Mouse (Mus musculus): ENCODE measurements around the gene Adh5. TPM values are rescaled to one million over a fixed set of nuclear protein-coding genes. Genes with fewer than 3 reads are reported as not detected.

Gene Adh5
- total and polyA plus RNA-seq, 3 experiments: 384 to 487 (median 468) TPM

GRCm38 (mm10) chr3:138498731-138499130, 55.8 kb downstream of the Adh5 start:
- Histone ChIP-seq H3K79me2 (replicated peaks; ENCODE audit: control insufficient read depth, extremely low read depth, insufficient read depth, poor library complexity, severe bottlenecking) (no peaks in the 10 kb centered on the region), H3K36me3 (replicated peaks in 1 of 2; ENCODE audit: control insufficient read depth in 1 of 2, insufficient read depth in 1 of 2, low read length in 1 of 2) (no peaks in the 10 kb centered on the region), H3K4me3 (replicated peaks in 1 of 3; ENCODE audit: low read depth in 2 of 3, low read length in 2 of 3, poor library complexity in 1 of 3) (no peak overlapping the region), H3K4me1 (ENCODE audit: control insufficient read depth in 1 of 2, insufficient read depth in 2 of 2) (peaks cover 6 to 8% of the 10 kb centered on the region in 2 experiments; a peak in 2 of 4 replicates), H3K9me3 (replicated peaks; ENCODE audit: low read length) (peaks cover 2% of the 10 kb centered on the region), H3K4me2 (ENCODE audit: insufficient read depth, low read depth, poor library complexity, severe bottlenecking) (no peak overlapping the region), H3K27ac (ENCODE audit: insufficient read depth, low read depth) (no peak overlapping the region), H3K27me3 (replicated peaks) (peaks cover 2% of the 10 kb centered on the region), H3K9ac (ENCODE audit: insufficient read depth, low read depth) (no peak overlapping the region)
- dilution Hi-C loops (cut with MboI; ENCODE audit: extremely low pct_ligation_motif_present, extremely low pct_unique_long_range_greater_than_20kb, low sequenced_read_pairs) (no loop called here), in situ Hi-C loops (cut with MboI; ENCODE audit: low pct_ligation_motif_present, low pct_unique_long_range_greater_than_20kb, low sequenced_read_pairs) (no loop called here)
- DNase-seq (ENCODE audit: extremely low read depth): no peak
- no peak for TF ChIP-seq NELFE (IDR thresholded peaks at IDR 0.05; ENCODE audit: low read depth, low read length)
- TF ChIP-seq BHLHE40 (IDR thresholded peaks at IDR 0.05; ENCODE audit: low read depth, low read length): no peak
- no peak for TF ChIP-seq GABPA (IDR thresholded peaks at IDR 0.05; ENCODE audit: insufficient replicate concordance, low read depth, low read length)
- TF ChIP-seq ZKSCAN1 (IDR thresholded peaks at IDR 0.05; ENCODE audit: borderline replicate concordance, low read depth, low read length): no peak
- TF ChIP-seq MAX (IDR thresholded peaks at IDR 0.05; ENCODE audit: low read length): no peak
- TF ChIP-seq JUND (conservative IDR thresholded peaks at IDR 0.05; ENCODE audit: low read depth, low read length): no peak
- no peak for TF ChIP-seq USF1 (IDR thresholded peaks at IDR 0.05; ENCODE audit: low read depth, low read length)
- no peak for TF ChIP-seq E2F4 (IDR thresholded peaks at IDR 0.05; ENCODE audit: insufficient replicate concordance, low read depth, low read length)
- no peak for TF ChIP-seq KAT2A (IDR thresholded peaks at IDR 0.05; ENCODE audit: insufficient replicate concordance, low read length)
- TF ChIP-seq PAX5 (IDR thresholded peaks at IDR 0.05; ENCODE audit: low read length): no peak
- TF ChIP-seq ZMIZ1 (IDR thresholded peaks at IDR 0.05; ENCODE audit: low read depth, low read length): no peak
- TF ChIP-seq POLR2AphosphoS2 (IDR thresholded peaks at IDR 0.05; ENCODE audit: low read depth, low read length): no peak
- no peak for TF ChIP-seq RCOR1 (conservative IDR thresholded peaks at IDR 0.05; ENCODE audit: low read depth, low read length)
- no peak for TF ChIP-seq USF2 (conservative IDR thresholded peaks at IDR 0.05; ENCODE audit: low read depth, low read length)
- TF ChIP-seq POLR2A (IDR thresholded peaks at IDR 0.05; ENCODE audit: low read depth, low read length): no peak
- TF ChIP-seq NRF1 (IDR thresholded peaks at IDR 0.05; ENCODE audit: low read depth, low read length): no peak
- no peak for TF ChIP-seq HCFC1 (IDR thresholded peaks at IDR 0.05; ENCODE audit: low read depth, low read length)
- TF ChIP-seq TBP (conservative IDR thresholded peaks at IDR 0.05; ENCODE audit: low read depth, low read length): no peak
- TF ChIP-seq CTCF (conservative IDR thresholded peaks at IDR 0.05 in 1 of 2, IDR thresholded peaks at IDR 0.05 in 1 of 2; ENCODE audit: low read depth in 2 of 2, low read length in 2 of 2): no peak

GRCm38 (mm10) chr3:138499854-138500740, 57.2 kb downstream of the Adh5 start:
- TF ChIP-seq E2F4 (IDR thresholded peaks at IDR 0.05; ENCODE audit: insufficient replicate concordance, low read depth, low read length): no peak
- TF ChIP-seq ZC3H11A (IDR thresholded peaks at IDR 0.05; ENCODE audit: low read depth, low read length): no peak
- no peak for TF ChIP-seq MAZ (IDR thresholded peaks at IDR 0.05; ENCODE audit: low read depth, low read length)
- no peak for TF ChIP-seq SIN3A (IDR thresholded peaks at IDR 0.05; ENCODE audit: low read length)
- no peak for TF ChIP-seq BHLHE40 (IDR thresholded peaks at IDR 0.05; ENCODE audit: low read depth, low read length)
- in situ Hi-C loops (cut with MboI; ENCODE audit: low pct_ligation_motif_present, low pct_unique_long_range_greater_than_20kb, low sequenced_read_pairs): no loop called here

More at GRCm38 (mm10) chr3:138499854-138500740, 57.2 kb downstream of the Adh5 start:
- no peaks in the 10 kb centered on the region for H3K79me2 ChIP-seq (replicated peaks; ENCODE audit: control insufficient read depth, extremely low read depth, insufficient read depth, poor library complexity, severe bottlenecking)
- no peak overlapping the region for H3K9ac ChIP-seq (ENCODE audit: insufficient read depth, low read depth)
- no peaks in the 10 kb centered on the region for H3K36me3 ChIP-seq (replicated peaks in 1 of 2; ENCODE audit: control insufficient read depth in 1 of 2, insufficient read depth in 1 of 2, low read length in 1 of 2)
- DNase-seq (ENCODE audit: extremely low read depth): no peak
- H3K4me3 ChIP-seq (replicated peaks in 1 of 3; ENCODE audit: low read depth in 2 of 3, low read length in 2 of 3, poor library complexity in 1 of 3): no peak overlapping the region
- no peak overlapping the region for H3K27ac ChIP-seq (ENCODE audit: insufficient read depth, low read depth)
- peaks cover 8% of the 10 kb centered on the region in 2 experiments; a peak in 2 of 4 replicates for H3K4me1 ChIP-seq (ENCODE audit: control insufficient read depth in 1 of 2, insufficient read depth in 2 of 2)
- H3K4me2 ChIP-seq (ENCODE audit: insufficient read depth, low read depth, poor library complexity, severe bottlenecking): no peak overlapping the region
- dilution Hi-C loops (cut with MboI; ENCODE audit: extremely low pct_ligation_motif_present, extremely low pct_unique_long_range_greater_than_20kb, low sequenced_read_pairs): no loop called here
- H3K9me3 ChIP-seq (replicated peaks; ENCODE audit: low read length): peaks cover 2% of the 10 kb centered on the region
- H3K27me3 ChIP-seq (replicated peaks): peaks cover 2% of the 10 kb centered on the region
